Mouse (Mus musculus): ENCODE measurements around the gene Hagh.

The Hagh gene

DNA sequence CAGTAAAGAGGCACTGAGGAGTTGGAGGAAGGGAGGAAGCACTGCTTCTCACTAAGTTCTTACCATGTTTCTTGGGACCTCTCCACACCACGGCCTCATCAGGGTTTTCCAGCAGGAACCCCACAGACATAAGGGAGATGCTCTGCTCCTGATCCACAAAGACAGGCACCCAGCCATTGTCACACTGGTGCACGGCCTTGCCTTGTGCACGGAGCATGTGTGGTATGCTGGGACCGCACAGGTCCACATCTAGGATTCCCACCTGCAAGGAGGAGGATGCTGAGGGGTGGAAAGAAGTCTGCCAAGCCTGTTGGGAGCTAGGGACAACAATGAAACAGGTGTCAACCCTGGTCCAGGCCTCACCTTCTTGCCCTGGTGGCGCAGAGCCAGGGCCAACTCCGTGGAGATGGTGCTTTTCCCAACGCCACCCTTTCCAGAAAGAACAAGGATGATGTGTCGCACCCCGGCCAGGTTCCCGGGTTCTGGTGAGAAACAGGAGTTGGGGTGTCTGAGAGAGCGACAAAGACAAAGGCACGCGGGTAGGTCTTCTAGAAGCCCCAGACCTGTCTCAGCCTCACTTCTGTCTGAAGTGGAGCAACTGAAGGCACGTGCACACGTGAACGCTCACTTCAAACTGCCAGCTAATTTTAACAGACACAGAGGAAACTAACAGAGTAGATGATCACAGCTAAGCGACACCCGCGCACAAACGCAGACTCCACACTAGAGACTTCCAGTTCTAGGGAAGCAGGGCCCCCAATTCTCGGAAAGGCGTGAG lies 45.6 kb downstream of the Hagh start:
- in situ Hi-C loops (cut with MboI, MseI) = loop anchor here (5.0 kb wide), 1 partner anchor 38 kb away; no protein-coding TSS in a partner anchor

DNA sequence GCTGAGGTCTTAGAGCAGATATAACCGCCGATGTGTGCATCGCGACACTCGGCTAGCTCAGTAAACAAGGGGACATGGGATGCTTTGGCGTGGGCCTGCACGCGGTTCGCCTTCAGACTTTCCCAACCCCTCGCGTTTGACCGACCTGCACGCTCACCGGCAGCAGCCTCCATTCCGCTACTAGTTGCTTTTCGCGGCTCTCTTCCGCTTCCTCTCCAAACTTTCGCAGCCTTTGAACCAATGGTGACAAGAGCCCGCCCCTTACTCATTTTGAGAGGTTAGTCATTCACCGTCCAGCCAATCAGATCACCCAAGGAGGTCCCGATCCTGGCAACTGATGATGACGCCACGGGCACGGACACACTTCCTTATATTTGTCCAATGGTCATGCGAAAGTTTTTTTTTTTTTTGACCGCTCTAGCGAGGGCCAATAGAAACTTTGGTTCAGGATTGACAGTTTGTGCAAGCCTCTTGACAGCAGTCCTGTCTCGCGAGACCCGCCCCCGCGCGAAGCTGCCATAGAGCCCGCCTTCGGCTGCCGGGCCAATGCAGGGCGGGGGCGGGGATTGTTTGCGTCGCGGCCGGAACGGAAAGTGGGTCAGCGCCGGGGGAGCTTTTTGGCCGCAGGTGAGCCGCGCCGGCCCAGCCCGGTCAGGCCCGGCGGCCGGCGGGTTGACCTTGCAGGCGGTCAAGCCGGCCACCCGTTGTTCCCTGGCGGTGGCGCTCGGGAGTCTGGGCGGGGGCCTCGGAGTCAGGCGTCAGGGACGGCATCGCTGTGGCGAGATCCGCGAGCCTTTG lies 46.4 kb downstream of the Hagh start, which contains the start of the genes Nubp2 and Spsb3:
TSS of gene Nubp2 (minus strand) at position 216 of the 798 bp plus-strand sequence.
TSS of gene Spsb3 (plus strand) at position 510 of the 798 bp plus-strand sequence.
- in situ Hi-C loops (cut with MboI, MseI) = loop anchor here (5.0 kb wide), 1 partner anchor 39 kb away; no protein-coding TSS in a partner anchor

DNA sequence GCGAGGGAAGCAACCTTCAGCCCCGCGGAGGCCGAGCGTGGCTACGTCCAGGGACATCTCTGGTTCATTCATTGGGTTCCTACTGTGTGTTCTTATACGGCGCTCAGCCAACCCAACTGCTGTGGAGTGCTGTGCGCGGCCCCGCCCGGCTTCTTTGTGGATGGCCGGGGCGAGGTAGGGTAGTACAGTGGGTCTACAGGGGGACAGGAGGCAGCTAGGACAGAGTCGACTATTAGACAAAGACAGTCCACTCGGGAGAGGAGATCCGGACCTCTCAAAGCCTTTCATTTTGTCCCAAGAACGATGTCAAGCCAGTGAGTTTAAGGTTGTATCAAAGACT lies 47.0 kb downstream of the Hagh start:
- in situ Hi-C loops (cut with MboI, MseI) = loop anchor here (5.0 kb wide), 1 partner anchor 40 kb away; no protein-coding TSS in a partner anchor

DNA sequence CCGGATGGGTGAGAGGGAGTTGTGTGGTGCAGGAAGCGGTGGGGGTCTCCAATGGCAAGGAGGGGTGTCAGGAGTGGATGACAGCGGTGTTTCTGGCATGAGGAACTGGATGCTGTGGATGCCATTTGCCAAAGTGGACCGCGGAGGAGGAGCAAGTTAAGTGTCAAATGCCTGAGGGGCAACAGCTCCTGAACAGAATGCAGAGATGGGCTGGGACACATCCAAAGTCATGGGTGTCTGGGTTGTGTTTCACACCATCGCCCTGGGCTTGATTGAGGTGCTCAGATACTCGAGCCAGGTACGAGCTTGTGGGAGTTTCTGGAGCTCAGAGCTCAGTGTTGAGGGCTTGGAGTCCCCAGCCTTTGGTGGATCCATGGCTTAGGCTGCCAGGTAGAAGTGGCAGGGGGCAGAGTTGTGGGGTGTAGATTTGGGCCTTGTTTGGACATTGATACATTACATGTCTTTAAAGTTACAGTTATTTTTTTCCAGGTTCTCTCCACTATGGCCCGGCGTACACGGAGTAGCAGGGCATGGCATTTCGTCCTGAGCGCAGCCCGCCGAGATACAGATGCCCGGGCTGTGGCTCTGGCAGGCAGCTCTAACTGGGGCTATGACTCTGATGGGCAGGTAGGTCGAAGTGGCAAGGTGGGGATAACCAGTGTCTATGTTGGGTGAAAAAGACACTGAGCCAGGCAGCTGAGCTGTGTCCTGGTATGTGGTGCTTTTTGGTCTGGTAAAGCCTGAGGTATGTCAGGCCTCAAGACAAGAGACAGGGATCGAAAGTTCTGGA lies 47.5 kb downstream of the Hagh start:
- in situ Hi-C loops (cut with MboI, MseI) = loop anchor here (5.0 kb wide), 1 partner anchor 40 kb away; no protein-coding TSS in a partner anchor

DNA sequence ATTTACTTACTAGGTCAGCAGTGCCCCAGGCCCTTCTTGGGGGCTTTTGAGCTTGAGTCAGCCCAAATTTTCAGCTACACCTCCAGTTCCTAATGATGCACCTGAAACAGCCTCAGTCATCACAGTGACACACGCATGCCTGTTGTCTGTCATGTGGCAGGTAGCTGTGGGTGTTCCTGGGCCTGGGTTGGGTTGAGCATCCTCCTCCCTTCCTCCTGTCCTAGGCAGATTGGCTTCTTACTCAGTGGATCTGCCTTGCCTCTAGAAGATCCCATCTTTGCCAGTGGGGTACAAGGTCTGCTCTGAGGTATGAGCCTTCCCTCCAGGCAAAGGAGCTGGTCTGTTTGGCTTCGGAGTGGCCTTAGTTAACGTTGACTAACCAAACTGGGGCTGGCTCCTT lies 48.9 kb downstream of the Hagh start:
- in situ Hi-C loops (cut with MboI, MseI) = loop anchor here (5.0 kb wide), 1 partner anchor 42 kb away; no protein-coding TSS in a partner anchor

DNA sequence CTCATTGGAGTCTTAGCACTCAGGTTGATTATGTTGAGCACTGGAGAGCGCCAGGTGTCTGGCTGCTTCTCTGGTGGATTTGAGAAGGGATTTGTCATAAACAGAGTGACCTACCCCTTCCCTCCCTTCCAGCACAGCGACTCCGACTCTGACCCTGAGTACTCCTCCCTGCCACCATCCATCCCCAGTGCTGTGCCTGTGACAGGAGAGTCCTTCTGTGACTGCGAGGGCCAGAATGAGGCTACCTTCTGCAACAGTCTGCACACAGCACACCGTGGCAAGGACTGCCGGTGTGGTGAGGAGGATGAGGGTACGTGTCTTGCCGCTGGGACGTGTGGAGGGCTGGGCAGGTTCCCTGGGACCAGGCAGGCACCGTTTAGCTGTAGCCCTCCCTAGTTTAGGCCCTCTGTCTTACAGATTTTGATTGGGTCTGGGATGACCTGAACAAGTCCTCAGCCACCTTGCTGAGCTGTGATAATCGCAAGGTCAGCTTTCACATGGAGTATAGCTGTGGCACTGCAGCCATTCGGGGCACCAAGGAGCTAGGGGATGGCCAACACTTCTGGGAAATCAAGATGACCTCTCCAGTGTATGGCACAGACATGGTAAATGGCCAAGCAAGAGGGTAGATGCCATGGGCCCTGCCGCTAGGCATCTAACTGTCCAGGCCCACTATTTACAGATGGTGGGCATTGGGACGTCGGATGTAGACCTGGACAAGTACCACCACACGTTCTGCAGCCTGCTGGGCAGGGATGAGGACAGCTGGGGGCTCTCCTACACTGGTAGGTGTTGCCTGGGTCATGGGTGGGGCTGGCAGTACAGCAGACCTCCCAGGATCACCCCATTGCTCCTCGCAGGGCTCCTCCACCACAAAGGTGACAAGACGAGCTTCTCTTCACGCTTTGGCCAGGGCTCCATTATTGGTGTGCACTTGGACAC lies 50.5 kb downstream of the Hagh start:
- in situ Hi-C loops (cut with MboI, MseI) = no loop called here

DNA sequence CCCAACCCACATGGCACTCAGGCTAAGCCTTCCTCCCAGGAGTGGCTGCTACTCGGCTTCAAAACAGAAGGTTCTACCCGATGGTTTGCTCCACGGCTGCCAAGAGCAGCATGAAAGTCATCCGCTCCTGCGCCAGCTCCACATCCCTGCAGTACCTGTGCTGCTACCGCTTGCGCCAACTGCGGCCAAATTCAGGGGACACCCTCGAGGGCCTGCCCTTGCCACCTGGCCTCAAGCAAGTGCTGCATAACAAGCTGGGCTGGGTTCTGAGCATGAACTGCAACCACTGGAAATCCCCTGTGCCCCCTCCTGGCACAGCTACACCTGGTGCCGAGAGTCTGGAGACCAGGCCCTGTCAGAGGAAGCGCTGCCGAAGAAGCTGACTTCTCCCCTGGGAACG lies 51.4 kb downstream of the Hagh start:
- in situ Hi-C loops (cut with MboI, MseI) = no loop called here

DNA sequence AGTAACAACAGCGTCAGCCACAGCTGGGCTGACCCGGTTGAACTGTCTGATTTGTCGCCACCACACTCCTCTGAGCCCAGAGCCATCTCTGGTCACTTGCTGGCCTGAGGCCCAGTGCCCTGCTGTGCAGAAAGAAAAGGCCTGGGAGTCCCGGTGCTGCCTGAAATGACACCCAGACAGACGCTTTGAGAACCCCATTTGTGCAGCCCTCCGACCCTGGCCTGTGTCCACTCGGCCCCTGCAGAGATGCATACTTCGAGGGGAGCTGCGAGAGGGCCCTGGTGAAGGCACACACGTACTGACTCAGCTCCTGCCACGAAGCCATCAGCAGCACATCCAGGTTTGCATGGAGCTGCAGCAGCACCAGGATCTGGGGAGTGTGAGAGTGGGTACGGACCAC lies 52.8 kb downstream of the Hagh start:
- in situ Hi-C loops (cut with MboI, MseI) = no loop called here

DNA sequence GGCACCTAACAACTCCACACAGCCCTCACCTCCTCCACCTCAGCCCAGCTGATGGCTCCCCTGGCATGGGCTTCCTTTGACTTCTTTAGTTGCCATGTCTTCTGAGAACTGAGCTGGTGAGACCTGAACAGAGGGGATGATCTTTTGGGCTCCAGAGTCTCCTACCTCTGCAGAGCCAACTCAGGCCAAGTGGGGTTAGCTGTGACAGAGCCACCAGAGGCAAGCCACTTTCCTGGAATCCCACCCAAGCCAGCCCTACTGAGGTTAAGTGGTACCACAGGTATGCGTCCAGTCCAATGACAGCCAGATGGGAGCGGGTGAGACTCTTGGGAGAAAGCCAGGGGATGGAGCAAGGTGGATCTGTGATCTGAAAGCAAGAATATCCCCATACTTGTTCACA lies 53.3 kb downstream of the Hagh start:
- in situ Hi-C loops (cut with MboI, MseI) = no loop called here

DNA sequence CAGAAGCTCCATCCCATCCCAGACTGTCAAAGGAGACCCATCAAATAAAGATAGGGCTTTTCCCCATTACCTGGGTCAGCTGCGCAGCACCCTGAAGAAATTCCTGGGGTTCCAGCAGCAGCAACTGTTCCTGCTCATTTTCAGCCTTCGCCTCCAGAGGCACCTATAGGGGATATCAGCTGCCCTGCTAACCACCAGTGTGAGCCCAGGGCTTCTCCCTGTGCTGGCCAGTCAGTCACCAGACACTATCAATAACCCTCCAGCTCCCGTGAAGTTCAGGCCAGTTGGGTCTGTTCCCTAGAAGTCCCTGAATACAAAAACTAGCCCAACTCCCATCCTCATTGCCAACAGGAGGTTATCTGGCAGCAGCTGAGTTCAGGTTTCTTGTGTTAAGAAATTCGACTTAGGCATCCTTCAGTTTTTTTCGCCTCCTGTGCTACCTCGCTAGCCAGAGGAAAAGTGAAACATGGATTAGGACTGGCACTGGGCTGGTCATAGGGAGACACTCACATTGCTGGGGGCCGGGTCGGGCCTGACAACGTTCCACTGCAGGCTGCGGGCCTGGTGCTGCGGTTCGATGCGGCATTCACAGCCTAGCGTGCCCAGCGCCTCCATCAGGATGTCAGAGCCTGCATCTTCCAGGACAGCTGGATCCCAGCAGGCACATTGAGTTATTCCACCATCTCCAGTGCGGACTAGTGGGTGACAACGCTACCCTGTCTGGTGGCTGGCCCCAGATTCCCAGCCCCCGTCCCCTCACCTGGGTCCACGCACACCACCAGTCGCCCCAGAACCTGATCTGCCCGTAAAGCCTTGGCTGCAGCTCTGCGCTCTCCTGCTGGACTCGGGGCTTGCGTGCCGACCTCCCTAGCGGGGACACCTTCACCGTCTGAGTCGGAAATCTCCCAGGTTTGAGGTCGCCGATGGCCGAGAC lies 54.4 kb downstream of the Hagh start:
- in situ Hi-C loops (cut with MboI, MseI) = no loop called here

DNA sequence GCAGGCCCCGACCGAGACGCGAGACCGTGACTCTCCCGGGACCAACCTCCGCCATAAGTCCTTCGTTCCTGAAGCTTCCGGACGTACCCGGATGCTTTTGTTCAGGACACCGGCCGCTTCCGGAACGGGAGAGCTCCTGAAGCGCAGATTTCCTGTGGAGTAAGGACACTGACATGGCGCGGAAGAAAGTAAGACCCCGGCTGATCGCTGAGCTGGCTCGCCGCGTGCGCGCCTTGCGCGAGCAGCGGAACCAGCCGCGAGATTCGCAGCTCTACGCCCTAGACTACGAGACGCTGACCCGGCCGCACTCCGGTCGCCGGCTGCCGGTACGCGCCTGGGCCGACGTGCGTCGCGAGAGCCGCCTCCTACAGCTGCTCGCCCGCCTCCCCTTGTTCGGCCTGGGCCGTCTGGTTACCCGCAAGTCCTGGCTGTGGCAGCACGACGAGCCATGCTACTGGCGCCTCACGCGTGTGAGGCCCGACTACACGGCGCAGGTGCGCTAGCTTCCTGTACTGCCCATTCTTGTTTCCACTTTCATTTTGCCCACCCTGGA lies 55.1 kb downstream of the Hagh start, which contains the start of the genes Eme2 and Mrps34:
TSS of gene Eme2 (minus strand) at position 93 of the 553 bp plus-strand sequence.
TSS of gene Mrps34 (plus strand) at position 122 of the 553 bp plus-strand sequence.
- in situ Hi-C loops (cut with MboI, MseI) = no loop called here

DNA sequence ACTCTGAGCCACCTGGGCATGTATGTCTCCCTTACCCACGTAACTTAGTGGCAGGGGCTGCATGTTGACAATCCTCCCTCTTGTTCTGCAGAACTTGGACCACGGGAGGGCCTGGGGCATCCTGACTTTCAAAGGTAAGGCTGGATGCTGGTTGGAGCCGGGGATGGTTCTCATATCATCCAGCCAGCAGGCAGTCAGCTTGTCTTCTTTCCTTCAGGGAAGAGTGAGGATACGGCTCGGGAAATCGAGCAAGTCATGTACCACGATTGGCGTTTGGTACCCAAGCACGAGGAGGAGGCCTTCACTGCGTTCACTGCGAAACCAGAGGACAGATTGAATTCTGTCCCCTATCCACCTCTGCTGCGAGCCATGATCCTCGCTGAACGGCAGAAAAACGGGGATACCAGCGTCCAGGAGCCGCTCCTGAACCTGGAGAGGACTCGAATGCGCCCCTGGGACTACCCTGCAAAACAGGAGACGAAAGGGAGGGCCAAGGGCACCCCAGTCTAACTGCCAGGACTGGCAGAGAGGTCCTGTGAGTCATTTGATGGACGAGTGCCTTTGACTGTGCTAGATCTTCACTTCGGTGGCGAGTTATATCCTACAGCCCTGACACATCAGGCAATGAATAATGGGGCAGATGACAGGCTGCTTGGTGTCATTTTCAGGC lies 55.8 kb downstream of the Hagh start:
- in situ Hi-C loops (cut with MboI, MseI) = no loop called here

DNA sequence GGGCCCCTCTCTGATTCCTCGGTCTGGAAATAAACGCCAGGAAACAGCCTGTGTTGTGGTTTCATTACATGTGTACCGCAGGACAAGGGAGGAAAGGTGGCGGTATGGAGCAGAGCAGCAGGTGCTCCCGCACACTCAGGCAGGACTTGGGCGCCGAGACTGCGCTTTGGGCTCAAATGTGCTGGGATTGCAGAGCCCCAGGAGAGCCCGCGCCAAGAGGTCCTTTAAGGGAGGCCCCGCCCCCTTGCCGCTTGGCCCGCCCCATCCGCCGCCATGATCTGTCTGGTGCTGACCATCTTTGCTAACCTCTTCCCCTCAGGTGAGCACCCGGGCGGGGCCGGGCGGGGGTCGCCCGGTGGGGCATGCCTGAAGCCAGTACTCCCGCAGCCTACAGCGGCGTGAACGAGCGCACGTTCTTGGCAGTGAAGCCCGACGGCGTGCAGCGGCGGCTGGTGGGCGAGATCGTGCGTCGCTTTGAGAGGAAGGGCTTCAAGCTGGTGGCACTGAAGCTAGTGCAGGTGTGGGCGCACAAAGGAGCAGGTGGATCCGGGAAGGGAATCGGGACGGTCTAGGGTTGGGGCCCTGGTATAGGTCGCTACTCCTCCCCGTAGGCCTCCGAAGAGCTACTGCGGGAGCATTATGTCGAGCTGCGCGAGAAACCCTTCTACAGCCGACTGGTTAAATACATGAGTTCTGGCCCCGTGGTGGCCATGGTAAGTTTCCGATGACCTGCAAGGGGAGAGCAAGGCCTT lies 56.5 kb downstream of the Hagh start, which contains the start of gene Nme3:
TSS of gene Nme3 (plus strand) at position 260 of the 752 bp plus-strand sequence.
- in situ Hi-C loops (cut with MboI, MseI) = no loop called here

DNA sequence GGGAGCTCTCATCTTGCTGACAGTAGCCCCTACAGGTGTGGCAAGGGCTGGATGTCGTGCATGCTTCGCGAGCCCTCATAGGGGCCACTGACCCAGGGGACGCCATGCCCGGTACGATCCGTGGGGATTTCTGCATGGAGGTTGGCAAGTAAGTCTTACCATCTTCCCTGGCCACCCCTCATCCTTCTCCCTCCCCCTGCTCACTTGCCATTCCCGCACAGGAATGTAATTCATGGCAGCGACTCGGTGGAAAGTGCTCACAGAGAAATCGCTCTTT lies 57.0 kb downstream of the Hagh start:
- in situ Hi-C loops (cut with MboI, MseI) = no loop called here

DNA sequence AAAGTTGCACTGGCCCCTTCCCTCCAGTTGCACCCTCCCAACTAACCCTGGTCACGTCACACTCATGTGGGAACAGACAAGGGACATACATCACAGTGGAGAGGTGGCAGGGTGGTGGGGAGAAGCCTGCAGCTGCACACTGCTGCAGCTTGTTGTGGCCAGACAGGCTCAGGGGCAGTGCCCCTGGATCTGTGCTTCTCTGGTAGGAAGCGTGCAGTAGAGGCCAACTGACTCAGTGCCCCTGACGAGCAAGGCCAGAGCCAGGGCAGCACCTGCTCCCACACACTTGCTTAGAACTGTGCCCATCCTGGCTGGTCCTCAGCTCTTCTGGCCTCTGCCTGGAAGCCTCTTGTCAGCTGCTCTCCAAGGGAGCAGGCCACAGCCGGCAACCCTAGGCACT lies 57.7 kb downstream of the Hagh start:
- in situ Hi-C loops (cut with MboI, MseI) = no loop called here

DNA sequence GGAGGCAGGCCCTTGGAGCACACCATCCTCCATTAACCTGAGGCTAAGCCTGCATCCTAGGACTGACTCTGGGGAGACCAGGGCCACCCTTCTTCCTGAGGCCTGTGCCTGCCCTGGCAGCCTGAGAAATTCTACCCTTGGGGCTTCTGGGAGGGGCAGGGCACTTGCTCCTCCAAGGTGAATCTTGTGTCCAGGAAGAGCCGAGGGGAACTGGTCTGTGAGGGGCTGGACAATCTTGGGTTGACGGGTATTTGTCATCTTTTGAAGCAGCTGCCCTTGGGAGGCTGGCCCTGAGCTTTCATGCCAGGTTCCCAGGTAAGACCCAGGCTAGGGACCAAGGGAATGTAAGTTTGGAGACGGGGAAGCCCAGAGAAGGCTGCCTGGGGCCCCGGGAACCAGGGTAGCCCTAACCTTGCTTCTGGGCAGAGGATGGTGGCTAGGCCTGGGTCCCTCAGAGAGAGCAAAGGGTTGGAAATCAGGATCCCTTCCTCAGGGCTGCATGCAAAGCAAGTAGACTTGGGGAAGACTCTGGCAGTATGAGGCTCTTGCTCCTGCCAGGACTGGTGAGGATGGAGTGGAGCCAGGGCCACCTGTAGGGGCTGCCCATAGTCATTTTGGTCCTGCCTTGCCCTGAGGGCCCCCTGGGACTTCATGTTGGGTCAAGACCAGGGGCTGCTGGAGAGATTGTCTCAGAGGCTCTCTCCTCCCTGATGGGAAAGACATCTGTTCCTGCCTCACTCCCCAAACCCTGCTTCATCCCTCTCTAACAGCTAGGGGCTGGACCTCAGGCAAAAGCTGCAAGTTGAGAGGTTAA lies 58.3 kb downstream of the Hagh start:
- in situ Hi-C loops (cut with MboI, MseI) = no loop called here

DNA sequence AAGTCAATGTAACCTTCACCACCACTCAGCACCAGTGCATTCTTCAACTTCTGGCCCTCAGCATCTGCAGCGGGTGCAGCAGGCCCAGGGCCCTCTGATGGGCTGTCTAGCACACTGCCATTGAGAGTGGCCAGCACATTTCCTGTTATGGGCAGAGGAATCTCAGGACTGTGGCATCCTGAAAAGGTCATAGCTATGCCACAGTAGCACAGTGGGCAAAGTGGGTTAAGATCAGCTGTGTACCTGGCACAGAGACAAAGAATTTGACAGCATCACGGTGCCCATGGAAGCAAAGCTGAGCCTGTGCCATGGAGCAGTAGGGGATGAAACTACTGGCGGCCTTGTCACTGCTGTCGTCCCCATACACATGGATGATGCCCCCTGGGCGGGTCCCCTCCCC lies 59.2 kb downstream of the Hagh start:
- in situ Hi-C loops (cut with MboI, MseI) = no loop called here
